Mouse (Mus musculus): ENCODE measurements at regions not wholly inside any gene's neighbourhood (a gene's known extent, or its start where the extent isn't known, plus 50 kb on each side); places are given as distances from the start of the nearest gene placed in this dataset.

DNA sequence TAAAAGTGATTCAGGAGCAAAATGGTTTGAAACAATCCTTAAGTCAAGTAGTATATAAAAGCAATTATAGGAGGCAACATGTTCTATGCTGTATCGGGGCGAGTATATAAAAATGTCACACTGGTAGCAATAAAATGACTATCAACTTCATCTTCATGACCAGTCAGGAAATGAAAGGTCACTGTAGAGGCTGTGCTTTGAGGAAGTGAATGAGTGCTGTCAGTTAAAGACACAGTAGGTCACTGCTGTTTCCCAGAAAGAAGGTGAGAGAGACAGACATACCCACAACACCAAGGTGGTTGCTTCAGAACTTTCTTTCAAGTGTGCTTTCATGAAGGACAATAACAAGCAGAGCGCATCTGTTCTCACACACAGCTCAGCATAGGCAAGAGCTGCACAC lies 292.4 kb downstream of the Cd47 start:
- no peak for DNase-seq (ENCODE audit: low spot score)

DNA sequence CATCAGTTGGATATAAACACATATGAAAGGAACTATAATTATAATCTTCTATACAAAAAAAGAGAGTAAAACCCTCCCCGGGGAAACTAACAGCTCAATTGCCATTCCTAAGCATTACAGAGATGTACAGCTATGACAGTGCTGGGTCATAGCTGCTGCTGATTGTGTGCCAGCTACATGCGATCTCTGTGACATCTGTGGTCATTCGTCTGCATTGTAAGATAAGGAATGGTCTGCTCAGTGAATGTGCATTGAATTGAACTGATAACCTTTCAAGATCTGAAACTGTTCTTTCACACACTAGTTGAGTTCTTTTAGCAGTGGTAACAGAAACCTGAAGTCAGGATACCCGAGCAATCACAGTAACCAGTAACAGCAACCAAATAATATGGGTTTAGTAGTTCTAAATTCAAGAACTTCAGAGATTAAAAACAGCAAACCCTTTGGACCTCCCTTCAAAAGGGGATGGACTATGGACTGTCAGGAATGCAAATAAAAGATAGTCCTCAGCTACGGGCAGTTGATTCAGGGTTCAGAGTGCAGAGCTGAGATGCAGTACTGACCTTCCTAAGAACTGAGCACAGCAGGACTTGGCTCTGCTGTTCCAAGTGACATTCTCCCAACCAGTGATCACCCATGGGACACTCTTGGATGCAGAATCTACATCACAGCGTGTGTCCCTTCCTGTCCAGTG lies 295.7 kb downstream of the Cd47 start:
- no peak for DNase-seq (ENCODE audit: low spot score)

DNA sequence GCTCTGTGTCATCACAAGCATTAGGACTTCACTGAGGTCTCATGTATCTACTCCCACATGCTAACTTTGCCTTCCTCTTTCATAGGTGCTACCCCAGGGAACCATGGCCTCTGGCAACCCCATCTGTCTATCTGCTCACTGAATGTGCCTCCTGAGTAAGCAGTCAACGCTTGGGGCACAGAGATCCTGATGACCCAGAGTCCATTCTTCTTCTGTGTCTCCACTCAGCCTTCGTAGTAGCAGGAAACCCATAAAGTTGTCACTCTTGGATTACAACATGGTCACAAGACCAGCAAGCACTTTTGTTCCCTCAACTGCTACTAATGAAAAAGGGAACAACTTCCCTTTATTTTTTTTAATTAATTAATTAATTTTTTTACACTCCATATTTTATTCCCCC lies 296.2 kb downstream of the Cd47 start:
- DNase-seq (ENCODE audit: low spot score), result no peak

DNA sequence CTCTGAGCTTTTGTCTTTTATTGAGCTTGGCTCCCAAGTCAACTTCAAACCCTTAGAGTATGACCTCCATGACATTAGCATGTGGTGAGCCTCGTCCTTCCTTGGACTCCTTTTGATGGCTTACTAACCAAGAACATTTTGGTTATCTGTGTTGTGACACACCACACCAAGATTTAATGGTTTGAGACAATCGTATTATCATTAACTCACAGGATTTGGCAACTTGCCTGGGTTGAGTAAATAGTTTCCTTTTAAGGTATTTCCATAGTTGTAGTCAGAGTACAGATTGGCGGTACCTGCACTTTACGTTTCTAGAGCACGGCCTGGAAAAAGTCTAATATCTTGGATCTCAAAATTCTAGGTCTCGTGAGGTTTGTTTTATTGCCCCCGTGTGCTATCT lies 303.0 kb downstream of the Cd47 start:
- DNase-seq (ENCODE audit: low spot score), result no peak

DNA sequence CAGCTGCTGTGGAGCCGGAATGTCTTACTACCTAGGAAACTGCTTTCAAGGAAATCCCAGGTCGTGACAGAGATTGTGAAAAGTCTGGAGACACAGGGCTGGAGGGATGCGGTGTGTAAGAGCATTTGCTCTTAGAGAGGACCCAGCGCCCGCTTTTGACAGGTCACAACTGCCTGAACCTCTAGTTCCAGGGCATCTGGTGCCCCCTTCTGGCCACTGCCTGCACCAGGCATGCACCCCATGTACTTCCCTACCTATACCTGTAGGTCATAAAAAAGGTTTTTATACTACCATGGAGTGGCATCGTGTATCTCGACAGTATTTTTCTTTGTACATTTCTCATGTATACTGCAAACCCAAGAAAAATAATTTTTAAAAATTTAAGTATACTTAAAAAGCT lies 314.0 kb downstream of the Bbx start:
- no peak for DNase-seq (ENCODE audit: low spot score)

DNA sequence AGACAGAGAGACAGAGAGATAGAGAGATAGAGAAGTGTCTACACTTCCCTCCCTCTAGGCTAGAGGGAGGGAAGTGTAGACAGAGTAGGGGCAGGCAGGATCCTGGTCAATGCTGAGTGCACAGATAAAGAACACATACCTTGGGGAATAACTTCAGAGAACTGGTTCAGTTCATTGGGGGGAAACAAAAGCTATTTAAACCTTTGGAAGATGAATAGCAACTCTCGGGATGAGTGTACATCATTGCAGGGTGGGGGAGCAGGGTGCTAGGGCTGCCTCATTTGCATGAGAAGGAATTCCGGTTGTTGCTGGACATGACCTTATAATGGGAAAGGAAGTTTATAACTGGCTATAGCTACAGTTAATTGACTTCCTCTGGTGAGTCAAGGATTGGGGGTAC lies 309.7 kb downstream of the Bbx start:
- no peak for DNase-seq (ENCODE audit: low spot score)

DNA sequence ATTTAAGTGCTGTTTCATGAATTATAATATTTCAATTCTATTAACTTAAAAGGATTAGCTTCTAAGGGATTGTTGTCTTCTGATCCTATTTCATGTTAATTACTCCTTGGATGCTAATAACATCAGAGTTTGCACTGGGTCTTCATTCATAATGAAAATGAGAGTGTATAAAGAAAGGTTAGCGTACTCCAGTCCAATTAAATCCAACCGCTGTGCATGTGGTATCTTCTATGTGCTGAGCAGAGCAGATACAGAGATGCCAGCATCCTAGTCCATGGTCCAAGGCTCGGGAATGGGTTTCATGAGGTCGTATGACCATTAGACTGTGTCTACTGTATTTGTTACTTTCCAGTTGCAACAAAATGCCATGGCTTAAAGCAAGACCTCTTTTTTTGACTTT lies 307.5 kb downstream of the Bbx start:
- no peak for DNase-seq (ENCODE audit: low spot score)

DNA sequence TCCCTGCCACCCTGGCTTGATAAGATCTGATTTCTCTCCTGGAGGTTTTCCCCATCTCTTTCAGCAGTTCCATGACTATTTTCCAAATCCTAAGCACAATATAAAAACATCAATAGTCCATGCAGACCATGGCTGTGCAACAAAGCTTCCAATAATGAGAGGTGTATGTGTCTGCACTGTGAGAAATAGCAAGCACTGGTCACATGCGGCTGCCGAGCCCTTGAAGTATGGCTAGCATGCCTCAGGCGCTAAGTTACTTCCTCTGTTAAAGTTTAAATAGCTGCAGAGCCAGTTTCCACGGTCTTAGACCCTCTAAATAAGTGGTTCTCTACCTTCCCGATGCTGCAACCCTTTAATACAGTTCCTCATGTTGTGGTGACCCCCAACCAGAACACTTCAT lies 306.6 kb downstream of the Bbx start:
- no peak for DNase-seq (ENCODE audit: low spot score)

DNA sequence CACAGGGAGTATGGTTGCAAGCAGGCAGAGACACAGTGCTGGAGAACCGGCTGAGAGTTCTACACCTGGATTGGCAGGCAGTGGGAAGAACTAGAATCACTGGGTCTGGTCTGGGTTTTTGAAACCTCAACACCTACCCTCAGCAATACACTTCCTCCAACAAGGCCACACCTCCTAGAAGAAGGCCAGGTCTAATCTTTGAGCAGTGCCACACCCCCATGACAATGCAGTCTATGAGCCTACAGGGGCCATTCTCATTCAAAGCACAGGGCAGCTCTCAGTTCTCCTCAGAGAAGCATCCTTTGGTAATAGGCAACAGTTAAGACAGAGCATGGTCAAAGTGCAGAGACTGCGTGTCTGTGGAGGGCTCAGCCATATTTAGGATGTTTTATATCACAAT lies 300.8 kb downstream of the Bbx start:
- no peak for DNase-seq (ENCODE audit: low spot score)

Data from embryo, embryonic 10.5 days (tissue).